ENCODE assay signal across 7 mouse cellular contexts in genomic region chr9:83145591-83146445, GRCm38 (mm10). TPM values are rescaled to one million over a fixed set of nuclear protein-coding genes. Genes with fewer than 3 reads are reported as not detected.
DNase-seq lines count a peak whose midpoint lies in the region; ATAC-seq and TF ChIP-seq lines count a peak whose summit lies in the region.

No protein-coding gene starts in this region.

- intact Hi-C loops in left cerebral cortex, postnatal 36 days (cut with DNase I) = loop anchor here (2.0 to 5.0 kb wide), 2 partner anchors 171 kb away; partner anchors contain the start of gene Phip

- no peaks in the 10 kb centered on the region for H3K36me3 ChIP-seq in intestine, postnatal 0 days (ENCODE audit: control insufficient read depth, insufficient read depth)

- no peaks in the 10 kb centered on the region for H3K27me3 ChIP-seq in intestine, postnatal 0 days (replicated peaks; ENCODE audit: control insufficient read depth, insufficient read depth, low read length)

- peak overlapping the region; percentile 50; the same call in 1 of the 2 replicates for H3K9ac ChIP-seq in intestine, postnatal 0 days (ENCODE audit: low read depth, low read length)

- H3K4me3 ChIP-seq in intestine, postnatal 0 days (ENCODE audit: low read depth, low read length) = peak overlapping the region; percentile 57

- peak; percentile 53 for DNase-seq in adrenal gland, adult 8-10 months
- DNase-seq in embryo, embryonic 11.5 days (ENCODE audit: low read depth, low spot score) = peak; percentile 39
- DNase-seq in left cerebral cortex, postnatal 36 days (ENCODE audit: low spot score in 2 of 2) = peak; percentile 87 to 89
- DNase-seq in mesoderm, embryonic 11.5 days (ENCODE audit: low read depth, low spot score) = peak; percentile 61
- DNase-seq in skeletal muscle tissue, adult 2 months (ENCODE audit: low read depth, low spot score) = peak; percentile 19

- TF ChIP-seq CTCF in intestine, postnatal 0 days (IDR thresholded peaks at IDR 0.05; ENCODE audit: low read depth) = no peak

- H3K4me2 ChIP-seq in intestine, postnatal 0 days (replicated peaks; ENCODE audit: low read depth) = peak overlapping the region; percentile 88

- H3K27ac ChIP-seq in intestine, postnatal 0 days (ENCODE audit: low read depth, low read length) = no peak overlapping the region

- 3% methylated on average over 53 of the region's 53 CpGs for WGBS in intestine, postnatal 0 days

- H3K4me1 ChIP-seq in intestine, postnatal 0 days (replicated peaks; ENCODE audit: control insufficient read depth, insufficient read depth, low read length) = no peaks in the 10 kb centered on the region

- peak; percentile 74 for ATAC-seq in granulocyte monocyte progenitor cell, adult 5-6 weeks (replicated peaks; ENCODE audit: poor library complexity, severe bottlenecking)
- peak; percentile 36; the same call in 1 of the 2 replicates for ATAC-seq in intestine, postnatal 0 days

- H3K9me3 ChIP-seq in intestine, postnatal 0 days (ENCODE audit: control insufficient read depth) = no peaks in the 10 kb centered on the region

RNA-seq across cellular contexts. Expression of gene Hmgn3, which starts 0.7 kb away (rescaled TPM):
- total RNA-seq in adrenal gland, adult 8-10 months (2022) = 100 to 1,000 TPM; 135 to 174 (median 149) TPM
- total RNA-seq in granulocyte monocyte progenitor cell, adult 5-6 weeks (2014; fragmentation: Nextera tagmentation) = 38.3 and 41.4 TPM in 2 replicates
- total RNA-seq in granulocyte monocyte progenitor cell, adult 5-6 weeks (2017) = 14.3 and 24.5 TPM in 2 replicates
- polyA plus RNA-seq in intestine, postnatal 0 days (2015; fragmentation: Nextera tagmentation; extraction: Ambion mirVana) = 40.2 and 43.2 TPM in 2 replicates
- 10 to 100 TPM; 68.1 to 82.2 TPM for total RNA-seq in left cerebral cortex, postnatal 36 days (2021)

Comparison
In these comparisons a context has a peak if more than half of its experiments do, and no peak if none do; other contexts are left out.
1. DNase-seq: peak in every context shown above with its lines; median percentile 88 in left cerebral cortex, postnatal 36 days; 61 in mesoderm, embryonic 11.5 days; 53 in adrenal gland, adult 8-10 months; 39 in embryo, embryonic 11.5 days; 19 in skeletal muscle tissue, adult 2 months.